10 mouse cellular contexts compared by ENCODE assay signal in the genomic region with DNA sequence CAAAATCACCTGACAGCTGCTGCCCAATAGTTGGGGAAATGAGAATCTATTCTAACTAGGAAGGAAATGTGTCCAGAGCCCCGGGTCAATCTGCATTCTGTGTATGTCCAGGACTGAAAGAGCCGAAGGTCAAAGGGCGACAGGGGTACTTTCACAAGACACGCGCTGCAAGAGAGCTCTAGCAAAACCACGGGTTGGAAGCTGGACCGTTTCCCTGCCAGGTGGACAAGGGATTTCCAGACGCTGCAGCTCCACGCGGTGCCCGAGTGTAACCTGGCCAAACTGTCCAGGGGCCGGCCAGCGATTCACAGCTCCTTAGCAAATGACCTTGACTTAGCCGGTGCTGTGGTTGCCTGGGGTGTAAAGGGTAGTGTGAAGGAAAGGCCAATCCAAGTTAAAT. TPM values are rescaled to one million over a fixed set of nuclear protein-coding genes. Genes with fewer than 3 reads are reported as not detected.
A peak's percentile ranks its signal among the peaks of the same experiment; 100 is the strongest.
DNase-seq lines count a peak whose midpoint lies in the region; ATAC-seq and TF ChIP-seq lines count a peak whose summit lies in the region.
"Had no signal": no experiment of that assay in that cellular context is flagged by ENCODE, and none has a peak within 500 bp of the region (broad histone marks: within the 10 kb centered on the region; RNA-seq: fewer than 3 reads in every experiment).

No protein-coding gene starts in this region.

- no peak overlapping the region for H3K4me3 ChIP-seq in heart, embryonic 12.5 days
- H3K4me3 ChIP-seq in ES-E14 (ENCODE audit: insufficient read depth in 1 of 2, low read depth in 1 of 2, low read length in 2 of 2, poor library complexity in 1 of 2, severe bottlenecking in 1 of 2) = peak overlapping the region; percentile 6 to 40; a peak in 3 of 4 replicates
- no peak overlapping the region for H3K4me3 ChIP-seq in kidney, embryonic 16.5 days (ENCODE audit: low read length)
- H3K4me3 ChIP-seq in liver, embryonic 11.5 days (ENCODE audit: low read depth, low read length) = no peak overlapping the region

- H3K9me3 ChIP-seq in heart, embryonic 12.5 days (replicated peaks) = 0 out of 2 replicates have a peak, but pooled peaks cover 2% of the 10 kb centered on the region
- H3K9me3 ChIP-seq in ES-E14 (ENCODE audit: control insufficient read depth, insufficient read depth, low read depth, low read length) = no peaks in the 10 kb centered on the region
- H3K9me3 ChIP-seq in kidney, embryonic 16.5 days (ENCODE audit: low read length) = no peaks in the 10 kb centered on the region
- H3K9me3 ChIP-seq in liver, embryonic 11.5 days (ENCODE audit: control insufficient read depth, low read length) = peaks cover 2% of the 10 kb centered on the region; the same call in 1 of the 2 replicates

- WGBS in heart, embryonic 12.5 days = 76% methylated on average over 14 of the region's 14 CpGs
- WGBS in kidney, embryonic 16.5 days = 70% methylated on average over 14 of the region's 14 CpGs
- WGBS in liver, embryonic 11.5 days = 69% methylated on average over 14 of the region's 14 CpGs

- peak overlapping the region; percentile 29; the same call in 1 of the 2 replicates for H3K4me2 ChIP-seq in heart, embryonic 12.5 days
- H3K4me2 ChIP-seq in kidney, embryonic 16.5 days (replicated peaks; ENCODE audit: low read depth, low read length) = no peak overlapping the region
- H3K4me2 ChIP-seq in liver, embryonic 11.5 days = peak overlapping the region; percentile 28; the same call in 1 of the 2 replicates

- ATAC-seq in heart, embryonic 12.5 days (ENCODE audit: insufficient number of reproducible peaks, low FRiP score) = no peak
- ATAC-seq in kidney, embryonic 16.5 days (ENCODE audit: low FRiP score, low TSS enrichment) = 0 out of 2 replicates have a peak, but pooled peaks have one; percentile 17
- peak; percentile 10; the same call in 1 of the 2 replicates for ATAC-seq in liver, embryonic 11.5 days (replicated peaks; ENCODE audit: low FRiP score)
- no peak for ATAC-seq in CD4-positive, CD25-positive, alpha-beta regulatory T cell, adult 4 months
- ATAC-seq: Patski had no signal

- no peaks in the 10 kb centered on the region for H3K27me3 ChIP-seq in heart, embryonic 12.5 days (replicated peaks)
- no peaks in the 10 kb centered on the region for H3K27me3 ChIP-seq in kidney, embryonic 16.5 days (ENCODE audit: insufficient read depth, low read length)
- no peaks in the 10 kb centered on the region for H3K27me3 ChIP-seq in liver, embryonic 11.5 days (replicated peaks; ENCODE audit: control insufficient read depth, insufficient read depth, low read length)
- H3K27me3 ChIP-seq: Patski had no signal

- peaks cover 2% of the 10 kb centered on the region; the same call in 1 of the 2 replicates for H3K4me1 ChIP-seq in heart, embryonic 12.5 days (replicated peaks)
- H3K4me1 ChIP-seq in ES-E14 (ENCODE audit: control insufficient read depth in 2 of 2, insufficient read depth in 2 of 2, low read length in 2 of 2, poor library complexity in 1 of 2) = peaks cover 3 to 7% of the 10 kb centered on the region in 2 experiments; a peak in 2 of 4 replicates
- H3K4me1 ChIP-seq in kidney, embryonic 16.5 days (ENCODE audit: insufficient read depth, low read length) = 0 out of 2 replicates have a peak, but pooled peaks cover 3% of the 10 kb centered on the region
- no peaks in the 10 kb centered on the region; the same call in 1 of the 2 replicates for H3K4me1 ChIP-seq in liver, embryonic 11.5 days (replicated peaks; ENCODE audit: control insufficient read depth, insufficient read depth, low read length)

- DNase-seq in heart, adult 8-10 months (ENCODE audit: low spot score) = no peak
- DNase-seq in ES-E14 (ENCODE audit: low read depth, low spot score) = no peak
- DNase-seq in liver, embryonic 11.5 days (ENCODE audit: low spot score) = no peak
- no peak for DNase-seq in ovary, postnatal 14 days (ENCODE audit: low spot score)
- DNase-seq in thymus, postnatal 36 days = no peak

- in situ Hi-C loops in ES-E14 (cut with MboI; ENCODE audit: low sequenced_read_pairs in 2 of 2, unreplicated experiment in 2 of 2) = no loop called here

- H3K27ac ChIP-seq in heart, embryonic 12.5 days (ENCODE audit: poor library complexity, severe bottlenecking) = no peak overlapping the region
- H3K27ac ChIP-seq in ES-E14 (ENCODE audit: insufficient read depth, low read depth, low read length, poor library complexity, severe bottlenecking) = no peak overlapping the region
- H3K27ac ChIP-seq in kidney, embryonic 16.5 days (ENCODE audit: low read length) = no peak overlapping the region
- H3K27ac ChIP-seq in liver, embryonic 11.5 days (ENCODE audit: low read depth, low read length) = peak overlapping the region; percentile 59; the same call in 1 of the 2 replicates

- H3K9ac ChIP-seq in heart, embryonic 12.5 days = no peak overlapping the region
- H3K9ac ChIP-seq in ES-E14 (ENCODE audit: insufficient read depth, low read depth, low read length, poor library complexity, severe bottlenecking) = peak overlapping the region; percentile 29; the same call in 1 of the 2 replicates
- H3K9ac ChIP-seq in kidney, embryonic 16.5 days (replicated peaks; ENCODE audit: low read length) = no peak overlapping the region
- H3K9ac ChIP-seq in liver, embryonic 11.5 days (ENCODE audit: low read depth, low read length) = no peak overlapping the region

- no peaks in the 10 kb centered on the region for H3K36me3 ChIP-seq in heart, embryonic 12.5 days
- H3K36me3 ChIP-seq in ES-E14 (ENCODE audit: control insufficient read depth, insufficient read depth, low read length, poor library complexity, severe bottlenecking) = no peaks in the 10 kb centered on the region
- no peaks in the 10 kb centered on the region for H3K36me3 ChIP-seq in kidney, embryonic 16.5 days (ENCODE audit: insufficient read depth, low read length)
- no peaks in the 10 kb centered on the region for H3K36me3 ChIP-seq in liver, embryonic 11.5 days (ENCODE audit: control insufficient read depth, insufficient read depth, low read length)

TF ChIP-seq in ES-E14, 5 proteins besides CTCF, POLR2A, EP300 and RAD21:
- no peak for TF ChIP-seq CHD2 (IDR thresholded peaks at IDR 0.05; ENCODE audit: low read depth, low read length)
- TF ChIP-seq ZC3H11A (IDR thresholded peaks at IDR 0.05; ENCODE audit: borderline replicate concordance, low read depth, low read length) = no peak
- TF ChIP-seq ZNF384 (IDR thresholded peaks at IDR 0.05; ENCODE audit: low read depth, low read length) = no peak
- TF ChIP-seq HCFC1 (IDR thresholded peaks at IDR 0.05; ENCODE audit: borderline replicate concordance, insufficient read depth, low read length) = no peak
- TF ChIP-seq MAFK (IDR thresholded peaks at IDR 0.05; ENCODE audit: insufficient read depth, low read depth, low read length) = no peak

RNA-seq across cellular contexts. Expression of a gene that starts 19.0 kb away (rescaled TPM):
- polyA plus RNA-seq in heart, embryonic 12.5 days (2016; fragmentation: Nextera tagmentation; extraction: Ambion mirVana) = 0.14 TPM in 1 of 2 replicates, not detected in the other
- under 1 TPM in 3 of 4 experiments, not detected in 1; 0.11 to 0.26 (median 0.25) TPM for total RNA-seq in heart, adult 8-10 months (2022)
- 0.49 and 0.85 TPM in 2 replicates for total RNA-seq in ES-E14 (2012; rRNA removed)
- 0.80 and 0.99 TPM in 2 replicates for polyA plus RNA-seq in kidney, embryonic 16.5 days (2015; fragmentation: Nextera tagmentation; extraction: Ambion mirVana)
- 0.53 and 0.56 TPM in 2 replicates for polyA plus RNA-seq in liver, embryonic 11.5 days (2014; fragmentation: Nextera tagmentation; extraction: Ambion mirVana)
- under 1 TPM; 0.46 to 0.53 TPM for polyA plus RNA-seq in CD4-positive, CD25-positive, alpha-beta regulatory T cell, adult 4 months (2017; shearing (Covaris generic))
- total RNA-seq: megakaryocyte-erythroid progenitor cell, adult 5-6 weeks had no signal

Comparison
In these comparisons a context has a peak if more than half of its experiments do, and no peak if none do; other contexts are left out.
1. ATAC-seq: peak in kidney, embryonic 16.5 days (single experiment) and liver, embryonic 11.5 days (single experiment); none in heart, embryonic 12.5 days (single experiment) and CD4-positive, CD25-positive, alpha-beta regulatory T cell, adult 4 months (single experiment).
2. H3K4me3 ChIP-seq: peak in ES-E14 (2 of 2); none in heart, embryonic 12.5 days (single experiment), kidney, embryonic 16.5 days (single experiment) and liver, embryonic 11.5 days (single experiment).